Mouse (Mus musculus): ENCODE data around the gene Il6st. TPM values are rescaled to one million over a fixed set of nuclear protein-coding genes. Genes with fewer than 3 reads are reported as not detected.
A peak's percentile ranks its signal among the peaks of the same experiment; 100 is the strongest.

Il6st gene
- polyA plus RNA-seq, 1 experiment from 2014 or later = 21.3 TPM

DNA sequence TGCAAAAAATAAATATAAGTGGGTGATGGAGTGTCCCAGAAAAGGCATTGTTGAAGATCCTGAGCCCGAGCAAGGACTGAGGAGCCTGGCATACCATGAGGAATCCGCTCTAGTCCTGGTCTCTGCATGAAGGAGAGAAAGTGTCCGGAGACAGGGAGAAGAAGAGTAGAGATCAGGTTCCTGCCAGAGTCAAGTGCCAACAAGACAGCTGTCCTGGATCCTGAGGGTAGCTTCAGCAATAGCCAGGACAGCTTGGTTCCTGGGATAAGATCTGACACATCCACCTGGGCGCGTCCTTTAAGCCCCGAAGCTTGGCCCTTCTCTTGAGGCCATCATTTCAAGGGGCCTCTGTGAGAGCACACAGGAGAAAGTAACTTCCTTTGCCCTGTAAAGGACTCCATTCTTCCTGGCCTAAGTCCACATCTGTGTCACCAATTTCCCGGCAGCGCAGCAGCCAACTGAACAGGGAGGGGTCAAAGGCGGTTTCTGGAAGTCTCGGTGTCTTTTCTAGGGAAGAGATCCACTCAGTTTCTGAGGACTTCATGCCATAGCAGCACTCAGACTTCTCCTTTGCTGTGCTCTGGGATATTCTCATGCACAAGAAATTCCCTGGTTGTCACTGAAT, 59.6 kb downstream of the Il6st start:
- DNase-seq (ENCODE audit: low spot score) = no peak
- Histone ChIP-seq H3K27ac (no peak overlapping the region), H3K4me3 (no peak overlapping the region), H3K27me3 (ENCODE audit: low read depth, poor library complexity, severe bottlenecking) (no peaks in the 10 kb centered on the region), H3K4me1 (no peaks in the 10 kb centered on the region), H3K36me3 (no peaks in the 10 kb centered on the region), H3K9me3 (replicated peaks) (no peaks in the 10 kb centered on the region)
- 92% methylated on average over 10 of the region's 10 CpGs for WGBS

GRCm38 (mm10) chr13:112527186-112527585, 63.3 kb downstream of the Il6st start:
- 62% methylated on average over 1 of the region's 1 CpGs for WGBS
- Histone ChIP-seq H3K4me1 (no peaks in the 10 kb centered on the region), H3K4me3 (no peak overlapping the region), H3K27me3 (ENCODE audit: low read depth, poor library complexity, severe bottlenecking) (no peaks in the 10 kb centered on the region), H3K27ac (no peak overlapping the region), H3K9me3 (replicated peaks) (no peaks in the 10 kb centered on the region), H3K36me3 (no peaks in the 10 kb centered on the region)
- DNase-seq (ENCODE audit: low spot score) = no peak

GRCm38 (mm10) chr13:112529893-112530292, 66.0 kb downstream of the Il6st start:
- no peak overlapping the region for H3K4me3 ChIP-seq
- H3K9me3 ChIP-seq (replicated peaks) = no peaks in the 10 kb centered on the region
- 42% methylated on average over 3 of the region's 3 CpGs for WGBS
- peaks cover 4% of the 10 kb centered on the region; the same call in 1 of the 2 replicates for H3K4me1 ChIP-seq
- peak; percentile 81 for DNase-seq (ENCODE audit: low spot score)
- H3K27ac ChIP-seq = no peak overlapping the region
- no peaks in the 10 kb centered on the region for H3K36me3 ChIP-seq
- no peaks in the 10 kb centered on the region for H3K27me3 ChIP-seq (ENCODE audit: low read depth, poor library complexity, severe bottlenecking)

GRCm38 (mm10) chr13:112532235-112532634, 68.4 kb downstream of the Il6st start:
- no peak overlapping the region for H3K4me3 ChIP-seq
- DNase-seq (ENCODE audit: low spot score) = no peak
- no peaks in the 10 kb centered on the region for H3K36me3 ChIP-seq
- H3K4me1 ChIP-seq = peaks cover 9% of the 10 kb centered on the region; the same call in 1 of the 2 replicates
- H3K27me3 ChIP-seq (ENCODE audit: low read depth, poor library complexity, severe bottlenecking) = no peaks in the 10 kb centered on the region
- 87% methylated on average over 6 of the region's 6 CpGs for WGBS
- no peaks in the 10 kb centered on the region for H3K9me3 ChIP-seq (replicated peaks)
- no peak overlapping the region for H3K27ac ChIP-seq

DNA sequence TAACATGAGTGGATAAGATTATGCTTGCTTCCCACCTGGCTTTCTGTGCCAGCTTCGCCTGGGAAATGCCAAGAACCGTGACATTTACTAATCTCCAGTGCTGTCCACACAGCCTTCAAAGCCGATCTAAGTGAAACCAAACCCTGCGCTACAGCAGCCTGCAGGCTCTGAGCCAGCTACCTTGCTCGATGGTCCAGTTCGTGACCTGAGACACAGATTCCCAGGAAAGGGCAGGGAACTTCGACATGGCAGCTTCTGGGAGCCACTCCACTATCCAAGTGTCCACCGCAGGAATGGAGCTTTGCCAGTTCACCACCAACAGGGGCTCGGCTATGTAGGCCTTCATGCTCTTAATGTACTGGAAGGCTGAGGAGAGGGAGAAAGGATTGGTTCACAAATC, 69.7 kb downstream of the Il6st start:
- no peaks in the 10 kb centered on the region for H3K27me3 ChIP-seq (ENCODE audit: low read depth, poor library complexity, severe bottlenecking)
- no peak overlapping the region for H3K27ac ChIP-seq
- no peak for DNase-seq (ENCODE audit: low spot score)
- WGBS = 69% methylated on average over 9 of the region's 9 CpGs
- no peak overlapping the region for H3K4me3 ChIP-seq
- H3K36me3 ChIP-seq = no peaks in the 10 kb centered on the region
- no peaks in the 10 kb centered on the region for H3K9me3 ChIP-seq (replicated peaks)
- H3K4me1 ChIP-seq = peaks cover 9% of the 10 kb centered on the region; the same call in 1 of the 2 replicates

GRCm38 (mm10) chr13:112536611-112537010, 72.7 kb downstream of the Il6st start:
- H3K4me1 ChIP-seq = peaks cover 9% of the 10 kb centered on the region; the same call in 1 of the 2 replicates
- DNase-seq (ENCODE audit: low spot score) = no peak

GRCm38 (mm10) chr13:112537065-112537464, 73.2 kb downstream of the Il6st start:
- Histone ChIP-seq H3K9me3 (replicated peaks) (no peaks in the 10 kb centered on the region), H3K4me1 (peaks cover 9% of the 10 kb centered on the region; the same call in 1 of the 2 replicates), H3K27ac (no peak overlapping the region), H3K27me3 (ENCODE audit: low read depth, poor library complexity, severe bottlenecking) (no peaks in the 10 kb centered on the region), H3K36me3 (no peaks in the 10 kb centered on the region), H3K4me3 (no peak overlapping the region)
- 94% methylated on average over 7 of the region's 7 CpGs for WGBS
- no peak for DNase-seq (ENCODE audit: low spot score)

More at GRCm38 (mm10) chr13:112536611-112537010, 72.7 kb downstream of the Il6st start:
- Histone ChIP-seq H3K27me3 (ENCODE audit: low read depth, poor library complexity, severe bottlenecking) (no peaks in the 10 kb centered on the region), H3K4me3 (no peak overlapping the region), H3K9me3 (replicated peaks) (no peaks in the 10 kb centered on the region), H3K27ac (no peak overlapping the region), H3K36me3 (no peaks in the 10 kb centered on the region)
- WGBS = 59% methylated on average over 4 of the region's 4 CpGs

DNA sequence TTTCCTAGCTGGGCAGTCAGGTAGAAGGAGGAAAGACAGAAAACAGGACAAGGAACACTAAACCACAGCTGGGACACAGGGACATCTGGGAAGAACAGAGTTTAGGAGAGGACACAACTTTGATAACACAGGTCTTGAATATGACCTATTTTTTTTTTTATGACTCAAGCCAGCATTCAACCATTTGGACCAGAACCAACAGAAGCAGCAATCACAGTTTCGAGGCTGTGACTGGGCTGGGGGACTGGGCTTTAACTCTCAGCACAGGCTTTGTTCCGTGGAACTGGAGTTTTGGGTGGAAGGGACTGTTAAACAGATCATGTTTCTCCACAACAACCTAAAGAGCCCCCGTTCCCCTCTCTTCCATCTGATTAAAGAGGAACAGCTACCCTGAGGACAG, 76.7 kb downstream of the Il6st start:
- Histone ChIP-seq H3K9me3 (replicated peaks) (no peaks in the 10 kb centered on the region), H3K27ac (no peak overlapping the region), H3K36me3 (no peaks in the 10 kb centered on the region), H3K27me3 (ENCODE audit: low read depth, poor library complexity, severe bottlenecking) (no peaks in the 10 kb centered on the region), H3K4me3 (no peak overlapping the region), H3K4me1 (0 out of 2 replicates have a peak, but pooled peaks cover 5% of the 10 kb centered on the region)
- no peak for DNase-seq (ENCODE audit: low spot score)
- 60% methylated on average over 3 of the region's 3 CpGs for WGBS

- H3K4me3 ChIP-seq = no peak overlapping the region
- no peaks in the 10 kb centered on the region for H3K27me3 ChIP-seq (ENCODE audit: low read depth, poor library complexity, severe bottlenecking)
- no peaks in the 10 kb centered on the region for H3K9me3 ChIP-seq (replicated peaks)
- WGBS = 82% methylated on average over 10 of the region's 10 CpGs
- H3K4me1 ChIP-seq = no peaks in the 10 kb centered on the region
- no peaks in the 10 kb centered on the region for H3K36me3 ChIP-seq
- no peak overlapping the region for H3K27ac ChIP-seq
- no peak for DNase-seq (ENCODE audit: low spot score)
These were observed 77.5 kb downstream of the Il6st start for GRCm38 (mm10) chr13:112541223-112541975.

DNA sequence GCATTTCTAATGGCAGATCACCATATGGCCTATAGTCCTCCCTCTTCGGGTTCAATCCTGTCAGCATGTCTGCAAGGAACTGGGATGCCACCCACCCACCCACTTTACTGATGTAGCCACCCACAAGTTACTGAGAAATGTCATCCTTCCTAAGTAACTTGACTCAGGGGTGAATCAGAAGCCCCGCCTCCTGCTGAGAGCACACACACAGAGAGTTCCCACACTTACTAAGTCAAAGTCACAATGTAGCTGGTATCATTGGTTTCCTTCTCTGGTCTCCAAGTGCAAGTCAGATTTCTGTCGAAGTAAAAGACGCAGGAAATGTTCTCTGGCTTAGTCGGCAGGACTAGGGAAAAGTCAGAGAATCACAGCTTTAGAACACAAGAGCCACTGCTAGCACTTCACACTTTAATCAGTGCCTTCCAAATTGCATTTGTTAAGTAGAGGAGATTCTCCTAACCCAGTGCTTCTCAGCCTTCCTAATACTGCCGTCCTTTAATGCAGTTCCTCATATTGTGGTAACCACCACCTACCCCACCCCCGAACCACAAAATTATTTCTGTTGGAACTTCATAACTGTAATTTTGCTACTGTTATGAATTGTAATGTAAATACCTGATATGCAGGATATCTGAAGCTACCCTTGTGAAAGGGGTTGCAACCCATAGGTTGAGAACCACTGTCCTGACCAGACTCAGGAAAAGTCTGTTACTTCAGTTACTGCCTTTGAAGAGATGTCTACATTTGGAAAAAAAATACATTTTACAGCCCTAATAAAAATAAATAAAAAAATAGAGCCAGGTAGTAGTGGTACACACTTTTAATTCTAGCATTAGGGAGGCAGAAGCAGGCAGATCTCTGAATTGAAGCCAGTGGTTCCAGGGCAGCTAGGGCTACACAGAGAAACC, 88.0 kb downstream of the Il6st start:
- 77% methylated on average over 7 of the region's 7 CpGs for WGBS
- Histone ChIP-seq H3K4me1 (no peaks in the 10 kb centered on the region), H3K9me3 (replicated peaks) (no peaks in the 10 kb centered on the region), H3K27ac (no peak overlapping the region), H3K27me3 (ENCODE audit: low read depth, poor library complexity, severe bottlenecking) (no peaks in the 10 kb centered on the region), H3K36me3 (no peaks in the 10 kb centered on the region), H3K4me3 (no peak overlapping the region)
- no peak for DNase-seq (ENCODE audit: low spot score)

DNA sequence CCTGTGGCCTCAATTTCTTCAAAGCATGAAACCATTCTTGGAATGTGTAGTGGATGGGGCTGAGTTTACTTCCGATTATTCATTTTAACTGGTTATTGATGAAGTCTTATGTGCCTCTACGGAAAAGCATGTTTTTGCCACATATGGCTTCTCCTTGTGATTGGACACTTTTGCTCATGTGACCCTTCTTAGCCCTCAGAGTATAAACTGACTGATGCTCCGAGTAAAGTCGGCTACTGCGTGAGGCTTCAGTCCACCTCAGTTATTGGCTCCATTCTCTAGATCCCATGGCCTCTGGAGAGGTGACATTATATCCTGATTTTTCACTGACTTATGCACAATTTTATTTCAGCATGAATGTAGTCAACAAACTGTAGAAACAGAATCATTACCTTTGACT, 89.4 kb downstream of the Il6st start:
- Histone ChIP-seq H3K9me3 (replicated peaks) (no peaks in the 10 kb centered on the region), H3K27me3 (ENCODE audit: low read depth, poor library complexity, severe bottlenecking) (no peaks in the 10 kb centered on the region), H3K36me3 (no peaks in the 10 kb centered on the region), H3K4me1 (no peaks in the 10 kb centered on the region), H3K27ac (no peak overlapping the region), H3K4me3 (no peak overlapping the region)
- 92% methylated on average over 5 of the region's 5 CpGs for WGBS
- DNase-seq (ENCODE audit: low spot score) = no peak

GRCm38 (mm10) chr13:112556501-112556900, 92.6 kb downstream of the Il6st start:
- 66% methylated on average over 2 of the region's 2 CpGs for WGBS
- H3K4me1 ChIP-seq = no peaks in the 10 kb centered on the region
- H3K27ac ChIP-seq = no peak overlapping the region
- no peak for DNase-seq (ENCODE audit: low spot score)
- no peaks in the 10 kb centered on the region for H3K36me3 ChIP-seq
- H3K4me3 ChIP-seq = no peak overlapping the region
- H3K27me3 ChIP-seq (ENCODE audit: low read depth, poor library complexity, severe bottlenecking) = no peaks in the 10 kb centered on the region
- no peaks in the 10 kb centered on the region for H3K9me3 ChIP-seq (replicated peaks)

All from limb, embryonic 10.5 days (tissue).